Mouse (Mus musculus): ENCODE measurements around the gene Prr5. TPM values are rescaled to one million over a fixed set of nuclear protein-coding genes. Genes with fewer than 3 reads are reported as not detected.

The Prr5 gene
- polyA plus RNA-seq, 1 experiment from 2014 or later, result 31.8 TPM

DNA sequence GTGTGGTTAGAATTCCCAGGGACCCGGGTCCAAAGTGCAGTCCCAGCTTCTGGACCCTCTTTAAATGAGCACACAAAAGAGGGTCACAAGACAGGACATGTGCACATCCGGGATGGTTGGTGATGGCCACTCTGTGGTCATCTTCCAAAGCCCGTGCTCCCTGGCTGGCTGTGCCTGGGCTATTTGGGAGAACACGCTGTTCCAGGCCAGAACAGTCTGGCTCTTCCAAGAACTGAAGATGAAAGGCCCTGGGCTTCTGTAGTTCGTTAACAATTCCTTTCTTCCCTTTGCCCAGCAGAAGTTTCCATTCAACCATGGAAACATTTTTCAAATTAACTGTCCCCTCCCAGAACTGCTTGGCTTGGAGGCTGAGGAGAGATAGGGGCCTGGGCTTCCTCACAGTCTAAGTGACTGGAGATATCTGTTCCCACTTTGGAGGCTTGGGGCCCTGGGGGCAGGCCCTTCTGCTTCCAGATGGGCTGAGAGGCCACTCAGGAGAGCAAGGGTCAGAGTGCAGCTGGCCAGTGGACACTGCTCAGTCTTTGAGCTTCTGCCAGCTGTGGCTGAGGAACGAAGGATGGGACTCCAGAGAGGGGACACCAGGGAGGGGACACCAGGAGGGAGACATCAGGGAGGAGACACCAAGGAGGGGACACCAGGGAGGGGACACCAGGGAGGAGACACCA, 29.8 kb upstream of the Prr5 start:
- Histone ChIP-seq H3K4me2 (replicated peaks) (no peak overlapping the region), H3K27me3 (no peaks in the 10 kb centered on the region), H3K4me3 (no peak overlapping the region), H3K36me3 (no peaks in the 10 kb centered on the region), H3K4me1 (peaks cover 14% of the 10 kb centered on the region), H3K27ac (peak overlapping the region; percentile 69), H3K9me3 (no peaks in the 10 kb centered on the region), H3K9ac (peak overlapping the region; percentile 39; the same call in 1 of the 2 replicates)
- no peak for ATAC-seq (ENCODE audit: low FRiP score, low read depth)
- 29% methylated on average over 6 of the region's 6 CpGs for WGBS

GRCm38 (mm10) chr15:84640722-84641121, 28.7 kb upstream of the Prr5 start:
- Histone ChIP-seq H3K4me3 (no peak overlapping the region), H3K4me1 (peaks cover 14% of the 10 kb centered on the region), H3K27me3 (no peaks in the 10 kb centered on the region), H3K9me3 (0 out of 2 replicates have a peak, but pooled peaks cover 4% of the 10 kb centered on the region), H3K4me2 (replicated peaks) (no peak overlapping the region), H3K9ac (no peak overlapping the region), H3K27ac (0 out of 2 replicates have a peak overlapping the region, but pooled peaks have one; percentile 15), H3K36me3 (no peaks in the 10 kb centered on the region)
- ATAC-seq (ENCODE audit: low FRiP score, low read depth), result no peak
- WGBS, result 77% methylated on average over 6 of the region's 6 CpGs

DNA sequence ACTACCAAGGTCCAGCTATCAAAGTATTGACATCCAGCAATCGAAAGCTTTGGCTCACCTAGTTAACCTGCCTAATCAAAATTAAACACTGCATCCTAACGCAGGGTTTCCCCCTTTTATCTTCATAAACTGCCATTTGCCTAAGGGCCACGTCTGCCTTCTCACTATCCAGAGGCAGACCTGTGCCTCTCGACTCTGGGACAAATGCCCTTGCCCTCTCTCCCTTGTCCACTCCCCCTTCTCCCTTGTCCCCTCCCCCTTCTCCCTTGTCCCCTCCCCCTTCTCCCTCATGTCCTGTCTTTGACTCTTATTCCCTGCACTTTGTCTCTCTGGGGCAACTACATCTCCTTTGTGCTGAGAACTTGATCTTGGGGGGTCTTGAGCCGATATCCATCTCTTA, 28.3 kb upstream of the Prr5 start:
- Histone ChIP-seq H3K36me3 (no peaks in the 10 kb centered on the region), H3K4me3 (no peak overlapping the region), H3K4me1 (peaks cover 14% of the 10 kb centered on the region), H3K9ac (no peak overlapping the region), H3K27ac (0 out of 2 replicates have a peak overlapping the region, but pooled peaks have one; percentile 15), H3K27me3 (no peaks in the 10 kb centered on the region), H3K4me2 (replicated peaks) (no peak overlapping the region), H3K9me3 (0 out of 2 replicates have a peak, but pooled peaks cover 4% of the 10 kb centered on the region)
- 41% methylated on average over 5 of the region's 5 CpGs for WGBS
- ATAC-seq (ENCODE audit: low FRiP score, low read depth), result no peak

- H3K27me3 ChIP-seq, result no peaks in the 10 kb centered on the region
Measured at GRCm38 (mm10) chr15:84641948-84642347, 27.5 kb upstream of the Prr5 start.

DNA sequence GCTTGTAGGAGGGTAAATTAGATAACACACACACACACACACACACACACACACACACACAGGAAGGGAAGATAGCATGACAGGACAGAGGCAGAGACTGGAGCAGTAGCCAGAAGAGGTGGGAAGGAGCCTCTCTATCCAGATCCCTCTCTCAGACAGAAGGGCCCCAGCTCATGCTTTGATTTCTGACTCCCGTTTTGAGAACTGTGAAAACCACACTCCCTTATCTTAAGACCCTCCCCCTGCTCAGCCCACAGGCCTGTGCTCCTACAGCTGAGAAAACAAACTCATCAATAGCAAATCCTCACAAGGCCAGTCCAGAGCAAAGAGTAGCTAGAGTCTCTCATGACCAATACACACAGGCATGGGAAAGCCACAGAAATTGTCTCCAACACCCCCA, 26.2 kb upstream of the Prr5 start:
- H3K27ac ChIP-seq, result no peak overlapping the region

More at GRCm38 (mm10) chr15:84641948-84642347, 27.5 kb upstream of the Prr5 start:
- no peak overlapping the region for H3K4me2 ChIP-seq (replicated peaks)
- H3K4me1 ChIP-seq, result peaks cover 14% of the 10 kb centered on the region
- H3K9ac ChIP-seq, result no peak overlapping the region
- WGBS, result 91% methylated on average over 1 of the region's 1 CpGs
- no peak overlapping the region for H3K27ac ChIP-seq
- ATAC-seq (ENCODE audit: low FRiP score, low read depth), result no peak
- H3K4me3 ChIP-seq, result no peak overlapping the region
- peaks cover 4% of the 10 kb centered on the region; the same call in 1 of the 2 replicates for H3K9me3 ChIP-seq
- no peaks in the 10 kb centered on the region for H3K36me3 ChIP-seq

GRCm38 (mm10) chr15:84651481-84651880, 17.9 kb upstream of the Prr5 start:
- Histone ChIP-seq H3K9me3 (peaks cover 11% of the 10 kb centered on the region), H3K4me3 (no peak overlapping the region), H3K27me3 (no peaks in the 10 kb centered on the region), H3K36me3 (no peaks in the 10 kb centered on the region), H3K4me2 (replicated peaks) (no peak overlapping the region), H3K4me1 (peaks cover 17% of the 10 kb centered on the region), H3K9ac (no peak overlapping the region), H3K27ac (no peak overlapping the region)
- ATAC-seq (ENCODE audit: low FRiP score, low read depth), result no peak
- 76% methylated on average over 6 of the region's 6 CpGs for WGBS

More for the DNA sequence above, 26.2 kb upstream of the Prr5 start:
- WGBS, result 0% methylated on average over 1 of the region's 1 CpGs
- ATAC-seq (ENCODE audit: low FRiP score, low read depth), result no peak
- Histone ChIP-seq H3K27me3 (no peaks in the 10 kb centered on the region), H3K4me3 (no peak overlapping the region), H3K36me3 (no peaks in the 10 kb centered on the region), H3K9ac (no peak overlapping the region), H3K4me2 (replicated peaks) (no peak overlapping the region), H3K9me3 (peaks cover 15% of the 10 kb centered on the region), H3K4me1 (peaks cover 14% of the 10 kb centered on the region)

GRCm38 (mm10) chr15:84653151-84653550, 16.3 kb upstream of the Prr5 start:
- 90% methylated on average over 7 of the region's 7 CpGs for WGBS
- no peak for ATAC-seq (ENCODE audit: low FRiP score, low read depth)
- no peaks in the 10 kb centered on the region for H3K9me3 ChIP-seq
- H3K4me1 ChIP-seq, result peaks cover 17% of the 10 kb centered on the region
- no peaks in the 10 kb centered on the region for H3K36me3 ChIP-seq
- no peaks in the 10 kb centered on the region for H3K27me3 ChIP-seq
- no peak overlapping the region; the same call in 1 of the 2 replicates for H3K4me2 ChIP-seq (replicated peaks)
- H3K4me3 ChIP-seq, result no peak overlapping the region
- H3K9ac ChIP-seq, result no peak overlapping the region
- H3K27ac ChIP-seq, result no peak overlapping the region

- Histone ChIP-seq H3K27me3 (no peaks in the 10 kb centered on the region), H3K9me3 (no peaks in the 10 kb centered on the region), H3K9ac (peak overlapping the region; percentile 56; the same call in 1 of the 2 replicates), H3K4me3 (peak overlapping the region; percentile 44), H3K4me1 (peaks cover 17% of the 10 kb centered on the region), H3K4me2 (replicated peaks) (peak overlapping the region; percentile 63), H3K36me3 (no peaks in the 10 kb centered on the region), H3K27ac (peak overlapping the region; percentile 94)
- 4% methylated on average over 28 of the region's 28 CpGs for WGBS
- ATAC-seq (ENCODE audit: low FRiP score, low read depth), result peak; percentile 91
Measured at GRCm38 (mm10) chr15:84653979-84654966, 15.1 kb upstream of the Prr5 start.

- H3K36me3 ChIP-seq, result no peaks in the 10 kb centered on the region
- H3K4me1 ChIP-seq, result peaks cover 19% of the 10 kb centered on the region
- no peak for ATAC-seq (ENCODE audit: low FRiP score, low read depth)
- H3K27me3 ChIP-seq, result no peaks in the 10 kb centered on the region
- no peak overlapping the region for H3K9ac ChIP-seq
- WGBS, result 41% methylated on average over 10 of the region's 10 CpGs
- peak overlapping the region; percentile 63 for H3K4me2 ChIP-seq (replicated peaks)
- no peaks in the 10 kb centered on the region for H3K9me3 ChIP-seq
- H3K27ac ChIP-seq, result peak overlapping the region; percentile 94
- H3K4me3 ChIP-seq, result no peak overlapping the region
Measured at GRCm38 (mm10) chr15:84654975-84655374, 14.4 kb upstream of the Prr5 start.

DNA sequence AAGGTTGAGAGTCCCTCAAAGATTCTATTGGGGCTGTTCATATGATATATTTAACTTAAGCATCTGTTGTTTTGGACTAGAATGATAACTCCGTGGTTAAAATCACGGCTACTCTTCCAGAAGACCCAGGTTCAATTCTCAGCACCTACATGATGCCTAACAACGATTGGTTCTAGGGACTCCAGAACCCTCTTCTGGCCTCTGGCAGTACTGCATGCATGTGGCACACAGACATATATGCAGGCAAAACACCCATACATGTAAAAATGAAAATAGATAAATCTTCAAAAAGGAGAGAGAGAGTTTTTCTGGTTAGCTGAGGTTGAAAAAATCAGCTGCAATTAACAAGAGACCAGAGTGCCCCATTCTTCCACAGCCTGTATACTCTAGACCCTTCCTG, 12.7 kb upstream of the Prr5 start:
- 91% methylated on average over 3 of the region's 3 CpGs for WGBS

DNA sequence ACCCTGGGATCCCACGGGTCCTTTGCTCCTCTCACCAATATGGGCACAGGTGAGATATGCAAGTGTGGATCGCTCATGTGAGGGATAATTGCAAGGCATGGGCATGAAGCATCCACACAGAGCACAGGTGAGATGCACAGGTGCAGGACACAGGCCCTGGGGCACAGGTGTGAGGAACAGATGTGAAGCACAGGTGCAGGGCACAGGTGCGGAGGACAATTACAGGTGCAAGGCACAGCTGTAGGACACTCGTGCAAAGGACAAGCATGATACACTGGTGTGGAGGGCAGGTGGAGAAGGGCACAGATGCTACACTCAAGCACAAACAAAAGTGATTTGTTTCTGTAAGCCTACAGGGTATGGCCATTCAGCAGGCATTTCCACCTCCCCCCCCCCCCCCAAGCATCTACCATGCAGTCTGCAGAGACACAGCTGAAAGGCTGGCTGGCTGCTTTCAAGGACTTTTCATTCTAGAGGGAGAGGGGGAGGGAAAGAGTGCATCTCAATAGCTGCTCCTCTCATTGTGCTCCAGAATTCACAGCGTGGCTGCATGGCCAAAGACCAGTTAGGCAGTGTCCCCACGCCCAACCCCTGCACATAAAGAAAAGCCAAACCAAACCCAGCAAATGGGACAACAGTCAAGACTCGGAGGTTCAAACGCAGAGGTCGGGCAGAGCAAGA, 11.9 kb upstream of the Prr5 start:
- H3K27ac ChIP-seq, result no peak overlapping the region
- H3K27me3 ChIP-seq, result no peaks in the 10 kb centered on the region

More for the DNA sequence above, 12.7 kb upstream of the Prr5 start:
- Histone ChIP-seq H3K4me3 (no peak overlapping the region), H3K9ac (no peak overlapping the region), H3K27ac (no peak overlapping the region), H3K27me3 (no peaks in the 10 kb centered on the region), H3K4me1 (peaks cover 24% of the 10 kb centered on the region), H3K4me2 (replicated peaks) (no peak overlapping the region), H3K36me3 (no peaks in the 10 kb centered on the region), H3K9me3 (no peaks in the 10 kb centered on the region)
- no peak for ATAC-seq (ENCODE audit: low FRiP score, low read depth)

More for the DNA sequence above, 11.9 kb upstream of the Prr5 start:
- 73% methylated on average over 9 of the region's 9 CpGs for WGBS
- no peak overlapping the region for H3K9ac ChIP-seq
- H3K36me3 ChIP-seq, result no peaks in the 10 kb centered on the region
- no peak overlapping the region for H3K4me2 ChIP-seq (replicated peaks)
- ATAC-seq (ENCODE audit: low FRiP score, low read depth), result no peak
- H3K4me1 ChIP-seq, result peaks cover 26% of the 10 kb centered on the region
- no peak overlapping the region for H3K4me3 ChIP-seq
- no peaks in the 10 kb centered on the region for H3K9me3 ChIP-seq

Measured in limb, embryonic 13.5 days (tissue).